Mouse (Mus musculus) CH12.LX (cell line): ENCODE data around the gene Ncoa7. TPM values are rescaled to one million over a fixed set of nuclear protein-coding genes. Genes with fewer than 3 reads are reported as not detected.

Experiments used
- DNase-seq: peaks from one replicate; pipeline ENCODE4 v3.0.0-alpha.2; 2013; ENCODE audit errors: extremely low read depth
- H3K27ac ChIP-seq: 2 replicates; pipeline ENCODE4 v1.5.1; 2012; ENCODE audit warnings: low read depth, mild to moderate bottlenecking, control low read depth, moderate library complexity; ENCODE audit not compliant: insufficient read depth
- H3K27me3 ChIP-seq: replicated peaks from 2 replicates; pipeline ENCODE3; 2012; ENCODE audit warnings: inconsistent platforms
- H3K36me3 ChIP-seq, 2 experiments: replicated peaks in 1 of 2; 2 replicates each; pipeline versions ENCODE3 to v1.6.1; 2012; ENCODE audit warnings: inconsistent platforms in 1 of 2, low read length in 1 of 2, mild to moderate bottlenecking in 1 of 2, mixed read lengths in 1 of 2, moderate library complexity in 1 of 2; ENCODE audit not compliant: control insufficient read depth in 1 of 2, insufficient read depth in 1 of 2
- H3K4me1 ChIP-seq, 2 experiments: 2 replicates each; pipeline ENCODE4 v1.6.1; 2012; ENCODE audit warnings: inconsistent platforms in 1 of 2, moderate library complexity in 1 of 2; ENCODE audit not compliant: insufficient read depth in 2 of 2, control insufficient read depth in 1 of 2
- H3K4me2 ChIP-seq: 2 replicates; pipeline ENCODE4 v1.6.1; 2012; ENCODE audit warnings: low read depth, mild to moderate bottlenecking, control low read depth; ENCODE audit not compliant: poor library complexity, insufficient read depth, severe bottlenecking
- H3K4me3 ChIP-seq, 3 experiments: fragments of 150-350 bp in 1 of 3; sonication (generic) in 1 of 3; replicated peaks in 1 of 3; 2 replicates each; pipeline versions ENCODE3 to v1.5.1; 2011 to 2012; ENCODE audit warnings: low read depth in 2 of 3, low read length in 2 of 3, mild to moderate bottlenecking in 2 of 3, moderate library complexity in 2 of 3, control low read depth in 1 of 3, improper control_type of control experiment in 1 of 3, inconsistent platforms in 1 of 3, mixed read lengths in 1 of 3; ENCODE audit not compliant: poor library complexity in 1 of 3
- H3K79me2 ChIP-seq: replicated peaks from 2 replicates; pipeline ENCODE4 v1.6.1; 2012; ENCODE audit warnings: mild to moderate bottlenecking, moderate library complexity; ENCODE audit not compliant: control insufficient read depth, poor library complexity, insufficient read depth, severe bottlenecking; ENCODE audit errors: extremely low read depth
- H3K9ac ChIP-seq: 2 replicates; pipeline ENCODE4 v1.6.1; 2012; ENCODE audit warnings: low read depth, mild to moderate bottlenecking, control low read depth, moderate library complexity; ENCODE audit not compliant: insufficient read depth
- H3K9me3 ChIP-seq: replicated peaks from 2 replicates; pipeline ENCODE3; 2012; ENCODE audit warnings: low read length, inconsistent platforms, mixed read lengths
- BHLHE40 ChIP-seq: IDR thresholded peaks from 2 replicates; pipeline ENCODE4 v1.6.1; 2011; ENCODE audit warnings: mild to moderate bottlenecking, low read depth, low read length, improper control_type of control experiment
- CHD1 ChIP-seq: IDR thresholded peaks from 2 replicates; pipeline ENCODE4 v1.6.1; 2012; ENCODE audit warnings: low read depth, low read length, improper control_type of control experiment, inconsistent platforms
- CHD2 ChIP-seq: IDR thresholded peaks from 2 replicates; pipeline ENCODE4 v1.6.1; 2011; ENCODE audit warnings: low read length, improper control_type of control experiment
- CTCF ChIP-seq, 2 experiments: IDR thresholded peaks in 1 of 2; conservative IDR thresholded peaks in 1 of 2; 2 replicates each; pipeline ENCODE4 v1.5.1; 2011 to 2012; ENCODE audit warnings: low read depth in 2 of 2, low read length in 2 of 2, improper control_type of control experiment in 1 of 2, inconsistent platforms in 1 of 2, mild to moderate bottlenecking in 1 of 2, moderate library complexity in 1 of 2
- E2F4 ChIP-seq: IDR thresholded peaks from 2 replicates; pipeline ENCODE4 v1.6.1; 2011; ENCODE audit warnings: low read depth, low read length, improper control_type of control experiment; ENCODE audit not compliant: insufficient replicate concordance
- ETS1 ChIP-seq: conservative IDR thresholded peaks from 2 replicates; pipeline ENCODE4 v1.6.1; 2012; ENCODE audit warnings: low read depth, mild to moderate bottlenecking, inconsistent platforms, low read length, improper control_type of control experiment, moderate library complexity
- GABPA ChIP-seq: IDR thresholded peaks from 2 replicates; pipeline ENCODE4 v1.6.1; 2012; ENCODE audit warnings: low read depth, low read length, improper control_type of control experiment, inconsistent platforms; ENCODE audit not compliant: insufficient replicate concordance
- HCFC1 ChIP-seq: IDR thresholded peaks from 2 replicates; pipeline ENCODE4 v1.6.1; 2012; ENCODE audit warnings: low read depth, mild to moderate bottlenecking, inconsistent platforms, low read length, improper control_type of control experiment
- IRF4 ChIP-seq: IDR thresholded peaks from 2 replicates; pipeline ENCODE4 v1.6.1; 2014; ENCODE audit warnings: low read depth, mild to moderate bottlenecking, inconsistent platforms, low read length, improper control_type of control experiment
- JUN ChIP-seq: IDR thresholded peaks from 2 replicates; pipeline ENCODE4 v1.6.1; 2011; ENCODE audit warnings: low read depth, mild to moderate bottlenecking, low read length, improper control_type of control experiment, moderate library complexity; ENCODE audit not compliant: insufficient read depth
- JUND ChIP-seq: conservative IDR thresholded peaks from 2 replicates; pipeline ENCODE4 v1.6.1; 2011; ENCODE audit warnings: low read depth, low read length, improper control_type of control experiment
- KAT2A ChIP-seq: IDR thresholded peaks from 2 replicates; pipeline ENCODE4 v1.6.1; 2012; ENCODE audit warnings: low read length, improper control_type of control experiment, inconsistent platforms; ENCODE audit not compliant: insufficient replicate concordance
- MAX ChIP-seq: IDR thresholded peaks from 2 replicates; pipeline ENCODE4 v1.6.1; 2011; ENCODE audit warnings: low read length, improper control_type of control experiment
- MAZ ChIP-seq: IDR thresholded peaks from 2 replicates; pipeline ENCODE4 v1.6.1; 2012; ENCODE audit warnings: low read depth, mild to moderate bottlenecking, inconsistent platforms, low read length, improper control_type of control experiment, moderate library complexity
- MEF2A ChIP-seq: IDR thresholded peaks from 2 replicates; pipeline ENCODE4 v1.6.1; 2014; ENCODE audit warnings: low read depth, mild to moderate bottlenecking, inconsistent platforms, low read length, improper control_type of control experiment, borderline replicate concordance
- NRF1 ChIP-seq: IDR thresholded peaks from 2 replicates; pipeline ENCODE4 v1.6.1; 2014; ENCODE audit warnings: low read depth, mild to moderate bottlenecking, inconsistent platforms, low read length, improper control_type of control experiment, moderate library complexity
- PAX5 ChIP-seq: IDR thresholded peaks from 2 replicates; pipeline ENCODE4 v1.6.1; 2012; ENCODE audit warnings: low read length, inconsistent platforms, mixed read lengths
- POLR2A ChIP-seq: IDR thresholded peaks from 2 replicates; pipeline ENCODE4 v1.6.1; 2011; ENCODE audit warnings: low read depth, mild to moderate bottlenecking, improper control_type of control experiment, low read length
- TBP ChIP-seq: conservative IDR thresholded peaks from 2 replicates; pipeline ENCODE4 v1.6.1; 2011; ENCODE audit warnings: low read depth, low read length, improper control_type of control experiment
- TCF12 ChIP-seq: IDR thresholded peaks from 2 replicates; pipeline ENCODE4 v1.6.1; 2014; ENCODE audit warnings: low read depth, mild to moderate bottlenecking, inconsistent platforms, low read length, improper control_type of control experiment
- USF1 ChIP-seq: IDR thresholded peaks from 2 replicates; pipeline ENCODE4 v1.6.1; 2014; ENCODE audit warnings: low read depth, mild to moderate bottlenecking, inconsistent platforms, low read length, improper control_type of control experiment
- USF2 ChIP-seq: conservative IDR thresholded peaks from 2 replicates; pipeline ENCODE4 v1.6.1; 2011; ENCODE audit warnings: low read depth, low read length, improper control_type of control experiment
- ZC3H11A ChIP-seq: IDR thresholded peaks from 2 replicates; pipeline ENCODE4 v1.6.1; 2012; ENCODE audit warnings: low read depth, mild to moderate bottlenecking, inconsistent platforms, low read length, improper control_type of control experiment
- ZMIZ1 ChIP-seq: IDR thresholded peaks from 2 replicates; pipeline ENCODE4 v1.6.1; 2012; ENCODE audit warnings: low read depth, mild to moderate bottlenecking, inconsistent platforms, low read length, improper control_type of control experiment
- ZNF384 ChIP-seq: IDR thresholded peaks from 2 replicates; pipeline ENCODE4 v1.6.1; 2012; ENCODE audit warnings: low read depth, low read length, improper control_type of control experiment, inconsistent platforms
- dilution Hi-C: fragments of 300-500 bp; cut with MboI; formaldehyde crosslinking; loops from 2 replicates; pipeline ENCODE4 v1.14.3; 2020; ENCODE audit warnings: low sequenced_read_pairs; ENCODE audit not compliant: extremely low pct_unique_long_range_greater_than_20kb, extremely low pct_ligation_motif_present
- in situ Hi-C: fragments of 300-500 bp; cut with MboI; formaldehyde crosslinking; loops from 3 replicates; pipeline ENCODE4 v1.14.3; 2019; ENCODE audit warnings: low sequenced_read_pairs, low pct_ligation_motif_present, low pct_unique_long_range_greater_than_20kb, mixed read lengths
- polyA plus RNA-seq: library from polyadenylated mRNA; unstranded; fragments of >175 nt; gene quantifications from 2 replicates; pipeline ENCODE4 v1.2.1, GENCODE M21; 2012; ENCODE audit warnings: low read depth; ENCODE audit not compliant: insufficient read length
- total RNA-seq, 2 experiments: library from RNA; depleted of rRNA; stranded (reverse); fragments of 300-350 nt in 1 of 2; fragments of >200 nt in 1 of 2; gene quantifications; 2 replicates each; pipeline ENCODE4 v1.2.3; 2012 to 2014

Ncoa7 gene
- total and polyA plus RNA-seq, 3 experiments: 4.7 to 9.2 (median 7.0) TPM

- Histone ChIP-seq H3K36me3 (peaks cover 0 to 2% of the 10 kb centered on the region in 2 experiments), H3K9ac (no peak overlapping the region), H3K79me2 (no peaks in the 10 kb centered on the region), H3K4me3 (no peak overlapping the region), H3K9me3 (no peaks in the 10 kb centered on the region), H3K27ac (no peak overlapping the region), H3K27me3 (no peaks in the 10 kb centered on the region)
- no peak for DNase-seq
- in situ Hi-C loops: no loop called here
- TF ChIP-seq ZMIZ1 (no peak), JUND (no peak), E2F4 (no peak), BHLHE40 (peak; percentile 77), HCFC1 (no peak)
- TF ChIP-seq, all 38 proteins: peak for 1
- no peak overlapping the region for H3K4me2 ChIP-seq
- peaks cover 6 to 29% of the 10 kb centered on the region in 2 experiments for H3K4me1 ChIP-seq
- dilution Hi-C loops: no loop called here
These were observed 13.6 kb downstream of the Ncoa7 start for GRCm38 (mm10) chr10:30789521-30789920.

GRCm38 (mm10) chr10:30788340-30788721 is 14.8 kb downstream of the Ncoa7 start:
- Histone ChIP-seq H3K79me2 (no peaks in the 10 kb centered on the region), H3K9ac (no peak overlapping the region), H3K4me2 (no peak overlapping the region), H3K27me3 (no peaks in the 10 kb centered on the region), H3K27ac (no peak overlapping the region), H3K4me3 (no peak overlapping the region), H3K9me3 (no peaks in the 10 kb centered on the region), H3K4me1 (peaks cover 8 to 41% of the 10 kb centered on the region in 2 experiments), H3K36me3 (no peaks in the 10 kb centered on the region)
- dilution Hi-C loops (no loop called here), in situ Hi-C loops (no loop called here)
- no peak for DNase-seq
- TF ChIP-seq POLR2A: no peak
- TF ChIP-seq ETS1: no peak

GRCm38 (mm10) chr10:30787684-30788339 is 15.3 kb downstream of the Ncoa7 start:
- no peak for DNase-seq
- Histone ChIP-seq H3K4me1 (peaks cover 8 to 46% of the 10 kb centered on the region in 2 experiments), H3K9me3 (no peaks in the 10 kb centered on the region), H3K27me3 (no peaks in the 10 kb centered on the region), H3K4me3 (no peak overlapping the region), H3K79me2 (no peaks in the 10 kb centered on the region), H3K27ac (no peak overlapping the region)
- in situ Hi-C loops: no loop called here
- TF ChIP-seq TBP (no peak), CTCF (conservative IDR thresholded peaks at IDR 0.05 in 1 of 2, IDR thresholded peaks at IDR 0.05 in 1 of 2; ENCODE audit: low read depth in 2 of 2, low read length in 2 of 2) (no peak), USF2 (no peak), ZMIZ1 (no peak), GABPA (no peak), PAX5 (no peak), MAZ (no peak), CHD1 (no peak), POLR2A (no peak), IRF4 (no peak), KAT2A (no peak), CHD2 (no peak), TCF12 (no peak), JUN (no peak), MEF2A (no peak), MAX (no peak), NRF1 (no peak), ZNF384 (no peak), USF1 (no peak), ZC3H11A (no peak)
- TF ChIP-seq, all 38 proteins: peak for 0
- Histone ChIP-seq H3K36me3 (no peaks in the 10 kb centered on the region), H3K9ac (no peak overlapping the region), H3K4me2 (no peak overlapping the region)
- dilution Hi-C loops: no loop called here
